ENCODE assay signal across 8 mouse cellular contexts in genomic region chr17:29762551-29762950, GRCm38 (mm10). TPM values are rescaled to one million over a fixed set of nuclear protein-coding genes. Genes with fewer than 3 reads are reported as not detected.
DNase-seq lines count a peak whose midpoint lies in the region; ATAC-seq lines count a peak whose summit lies in the region.

No protein-coding gene starts in this region.

- peak; percentile 86 for DNase-seq in CD4-positive, CD25-positive, alpha-beta regulatory T cell, adult 2 months (ENCODE audit: low read depth, low spot score)
- peak; percentile 24 for DNase-seq in layer of hippocampus, adult 11-12 months (ENCODE audit: low spot score)
- DNase-seq in layer of hippocampus, adult 9-11 months, result no peak
- peak; percentile 70 for DNase-seq in WW6 (ENCODE audit: low read depth, low spot score)
- DNase-seq in embryo, embryonic 10.5 days (ENCODE audit: low spot score), result peak; percentile 68
- DNase-seq in lung, adult 18-20 months, result peak; percentile 20 to 25
- peak; percentile 10 to 33 for DNase-seq in spleen, postnatal 36 days (ENCODE audit: low spot score in 2 of 2)

- ATAC-seq in CD4-positive, CD25-positive, alpha-beta regulatory T cell, adult 4 months, result no peak

RNA-seq across cellular contexts. Expression of gene Ccdc167, which starts 45.7 kb away (rescaled TPM):
- 10 to 100 TPM in 1 of 2 experiments, 1 to 10 TPM in 1; 7.8 to 10.1 TPM for polyA plus RNA-seq in CD4-positive, CD25-positive, alpha-beta regulatory T cell, adult 4 months (2017; shearing (Covaris generic))
